Mouse (Mus musculus): ENCODE results near the gene Olfr875. TPM values are rescaled to one million over a fixed set of nuclear protein-coding genes. Genes with fewer than 3 reads are reported as not detected.
"Not testable (repeated sequence)": the region's sequence is repeated elsewhere in the genome, so short reads cannot be mapped to it uniquely, and the experiment has no call there.

Olfr875 gene
- polyA plus RNA-seq, 1 experiment from 2014 or later, result not detected

DNA sequence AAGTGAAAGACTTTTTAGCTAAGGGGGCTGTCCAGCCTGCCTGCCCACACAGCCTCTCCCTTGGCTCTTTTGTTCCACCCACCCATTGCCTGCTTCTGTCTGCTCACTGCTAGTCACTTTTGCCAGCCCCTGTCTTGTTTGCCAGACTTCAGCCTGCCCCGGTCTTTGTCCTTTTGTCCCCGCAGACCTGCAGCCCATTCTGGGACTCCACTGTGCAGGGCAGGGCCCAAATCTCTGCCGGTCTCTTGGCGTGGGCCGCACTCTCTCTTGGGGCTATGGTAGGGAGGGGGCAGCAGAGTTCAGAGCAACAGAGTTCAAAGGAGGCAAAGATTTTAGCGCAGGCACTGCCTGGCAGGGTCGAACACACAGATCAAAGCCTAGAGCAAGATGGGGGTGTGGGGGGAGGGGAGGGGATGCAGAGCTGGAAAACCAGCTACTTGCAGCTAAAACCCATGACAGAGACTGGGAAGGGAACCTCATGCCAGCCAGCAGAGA, 11.2 kb downstream of the Olfr875 start:
- H3K9me3 ChIP-seq (replicated peaks; ENCODE audit: control insufficient read depth, low read length), result no peaks in the 10 kb centered on the region
- H3K9ac ChIP-seq (ENCODE audit: low read length), result peak overlapping the region; percentile 59
- H3K4me2 ChIP-seq (ENCODE audit: low read depth, low read length), result peak overlapping the region; percentile 56
- H3K4me3 ChIP-seq (ENCODE audit: low read length), result peak overlapping the region; percentile 30
- no peaks in the 10 kb centered on the region for H3K36me3 ChIP-seq (ENCODE audit: control insufficient read depth, insufficient read depth)
- H3K27me3 ChIP-seq (ENCODE audit: control insufficient read depth, insufficient read depth, low read length), result no peaks in the 10 kb centered on the region
- no peak overlapping the region for H3K27ac ChIP-seq (ENCODE audit: low read length)
- 5% methylated on average over 7 of the region's 7 CpGs for WGBS
- H3K4me1 ChIP-seq (ENCODE audit: control insufficient read depth, insufficient read depth, low read length), result peaks cover 5% of the 10 kb centered on the region
- ATAC-seq (replicated peaks; ENCODE audit: extremely low read depth, insufficient read depth, low FRiP score), result 0 out of 2 replicates have a peak, but pooled peaks have one; percentile 63

DNA sequence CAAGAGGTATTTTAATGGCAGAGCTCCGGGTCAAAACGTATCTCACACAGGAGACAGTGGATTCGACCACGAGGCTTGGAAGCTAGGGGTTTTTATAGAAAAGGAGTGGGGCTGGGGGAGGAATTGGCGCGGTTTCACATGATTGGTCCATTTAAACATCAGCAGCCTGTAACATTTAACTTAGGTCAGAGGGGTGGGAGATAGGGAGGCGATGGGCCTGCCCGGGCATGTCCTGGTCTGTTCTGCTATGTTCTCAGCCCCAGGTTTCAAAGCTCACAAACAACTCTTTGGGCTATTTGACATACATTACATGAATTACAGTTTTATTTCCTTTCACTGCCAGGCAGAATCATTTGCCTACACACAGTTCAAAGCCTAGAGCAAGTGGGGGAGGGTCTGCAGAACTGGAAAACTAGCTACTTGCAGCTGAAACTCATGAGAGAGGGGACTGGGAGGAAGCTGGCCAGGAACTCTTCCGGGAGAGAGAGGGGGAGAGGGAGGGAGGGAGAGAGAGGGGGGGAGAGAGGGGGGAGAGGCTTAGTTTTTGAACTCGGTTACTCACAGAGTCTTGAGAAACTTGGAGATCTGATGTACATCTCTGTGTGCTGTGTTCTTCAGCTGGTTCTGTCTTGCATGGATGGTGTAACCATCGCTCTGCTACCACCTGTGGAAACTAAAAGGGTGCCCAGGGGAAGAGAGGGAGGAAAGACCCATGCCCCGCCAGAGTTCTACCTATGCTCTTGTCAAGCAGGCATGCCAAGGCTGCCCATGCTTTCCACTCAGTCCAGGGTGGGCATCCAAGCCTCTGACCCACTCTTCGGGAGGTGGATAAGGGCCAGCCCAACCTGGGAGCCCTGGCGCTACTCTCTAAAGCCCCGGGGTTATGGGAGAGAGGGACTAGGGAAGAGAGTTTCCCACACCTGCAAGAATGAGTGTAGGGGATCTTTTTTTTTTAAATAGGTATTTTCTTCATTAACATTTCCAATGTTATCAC, 12.0 kb downstream of the Olfr875 start:
- ATAC-seq (replicated peaks; ENCODE audit: extremely low read depth, insufficient read depth, low FRiP score); H3K4me3 ChIP-seq (ENCODE audit: low read length); H3K27me3 ChIP-seq (ENCODE audit: control insufficient read depth, insufficient read depth, low read length); H3K9ac ChIP-seq (ENCODE audit: low read length); H3K27ac ChIP-seq (ENCODE audit: low read length); H3K4me1 ChIP-seq (ENCODE audit: control insufficient read depth, insufficient read depth, low read length); H3K36me3 ChIP-seq (ENCODE audit: control insufficient read depth, insufficient read depth); H3K9me3 ChIP-seq (replicated peaks; ENCODE audit: control insufficient read depth, low read length): not testable (repeated sequence)
- 64% methylated on average over 11 of the region's 15 CpGs for WGBS
- peak overlapping the region; percentile 56 for H3K4me2 ChIP-seq (ENCODE audit: low read depth, low read length)

DNA sequence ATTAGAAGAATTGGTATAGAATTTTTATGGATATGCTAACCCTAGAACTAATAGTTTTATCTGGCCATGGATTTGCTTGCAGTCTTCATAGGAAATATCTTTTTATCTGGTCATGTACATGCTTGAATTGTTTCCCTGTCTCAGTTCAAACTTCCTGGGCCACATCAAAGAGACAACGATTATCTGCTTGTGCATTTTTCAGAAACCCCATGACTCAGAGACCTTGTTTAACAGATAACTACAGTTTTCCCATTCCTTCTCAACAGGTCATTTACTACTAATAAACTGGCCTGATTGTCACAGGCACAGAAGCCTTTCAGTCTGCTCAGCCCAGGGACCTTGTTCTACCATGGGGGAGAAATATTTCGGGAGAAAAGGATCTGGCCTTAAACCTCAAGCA, 14.8 kb downstream of the Olfr875 start:
- Histone ChIP-seq H3K4me1 (ENCODE audit: control insufficient read depth, insufficient read depth, low read length) (peaks cover 5% of the 10 kb centered on the region), H3K27me3 (ENCODE audit: control insufficient read depth, insufficient read depth, low read length) (no peaks in the 10 kb centered on the region), H3K36me3 (ENCODE audit: control insufficient read depth, insufficient read depth) (no peaks in the 10 kb centered on the region), H3K9ac (ENCODE audit: low read length) (no peak overlapping the region), H3K4me3 (ENCODE audit: low read length) (no peak overlapping the region), H3K9me3 (replicated peaks; ENCODE audit: control insufficient read depth, low read length) (no peaks in the 10 kb centered on the region), H3K27ac (ENCODE audit: low read length) (no peak overlapping the region), H3K4me2 (ENCODE audit: low read depth, low read length) (no peak overlapping the region)
- WGBS, result 36% methylated on average over 2 of the region's 2 CpGs
- ATAC-seq (replicated peaks; ENCODE audit: extremely low read depth, insufficient read depth, low FRiP score), result no peak

DNA sequence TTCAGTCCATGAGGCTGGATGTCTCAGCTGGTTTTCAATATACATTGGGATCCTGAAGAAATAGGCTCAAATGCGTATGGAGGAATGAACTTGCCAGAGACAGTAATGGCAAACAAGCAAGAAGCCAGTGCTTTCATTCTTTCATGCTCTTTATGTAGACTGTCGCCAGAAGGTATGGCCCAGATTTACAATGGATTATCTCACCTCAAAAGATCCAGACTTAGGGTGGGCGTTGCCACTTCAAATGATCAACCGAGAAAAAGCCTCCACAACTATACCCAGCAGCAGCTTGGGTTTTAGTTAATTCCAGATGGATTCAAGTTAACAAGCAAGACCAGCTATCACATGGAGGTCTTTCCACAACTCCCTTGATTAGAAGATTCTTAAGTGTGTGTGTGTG, 30.4 kb downstream of the Olfr875 start:
- H3K9ac ChIP-seq (ENCODE audit: low read length), result no peak overlapping the region
- no peak overlapping the region for H3K4me3 ChIP-seq (ENCODE audit: low read length)
- no peak overlapping the region for H3K27ac ChIP-seq (ENCODE audit: low read length)
- no peak for ATAC-seq (replicated peaks; ENCODE audit: extremely low read depth, insufficient read depth, low FRiP score)
- H3K36me3 ChIP-seq (ENCODE audit: control insufficient read depth, insufficient read depth), result no peaks in the 10 kb centered on the region
- H3K27me3 ChIP-seq (ENCODE audit: control insufficient read depth, insufficient read depth, low read length), result no peaks in the 10 kb centered on the region
- 75% methylated on average over 4 of the region's 4 CpGs for WGBS
- H3K4me1 ChIP-seq (ENCODE audit: control insufficient read depth, insufficient read depth, low read length), result no peaks in the 10 kb centered on the region
- no peak overlapping the region for H3K4me2 ChIP-seq (ENCODE audit: low read depth, low read length)
- H3K9me3 ChIP-seq (replicated peaks; ENCODE audit: control insufficient read depth, low read length), result no peaks in the 10 kb centered on the region

DNA sequence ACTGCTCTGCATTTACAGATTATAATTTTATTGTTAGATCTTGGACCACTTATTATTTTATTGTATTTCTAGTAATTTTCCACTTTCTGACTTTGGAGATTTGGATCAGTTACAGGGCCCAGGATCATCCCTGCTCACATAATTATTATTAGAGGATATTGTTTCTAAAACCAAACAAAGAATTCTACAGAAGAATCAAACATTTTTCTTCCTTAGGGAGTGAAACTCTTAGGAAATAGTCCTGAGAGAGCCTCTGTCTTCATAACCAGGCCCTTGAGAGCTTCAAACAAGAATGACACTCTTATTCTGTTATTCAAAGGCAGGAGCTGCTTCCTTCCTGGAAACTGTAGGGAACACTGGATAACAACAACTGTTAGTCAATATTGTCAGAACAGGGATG, 31.1 kb downstream of the Olfr875 start, which contains the start of gene Olfr876:
TSS of gene Olfr876 (plus strand) at position 301 of the 400 bp plus-strand sequence.
- Histone ChIP-seq H3K4me3 (ENCODE audit: low read length) (no peak within 1 kb of the TSS), H3K9me3 (replicated peaks; ENCODE audit: control insufficient read depth, low read length) (no peaks in the 10 kb centered on the region), H3K4me1 (ENCODE audit: control insufficient read depth, insufficient read depth, low read length) (no peaks in the 10 kb centered on the region), H3K27ac (ENCODE audit: low read length) (no peak within 1 kb of the TSS), H3K4me2 (ENCODE audit: low read depth, low read length) (no peak within 1 kb of the TSS), H3K27me3 (ENCODE audit: control insufficient read depth, insufficient read depth, low read length) (no peaks in the 10 kb centered on the region), H3K9ac (ENCODE audit: low read length) (no peak within 1 kb of the TSS), H3K36me3 (ENCODE audit: control insufficient read depth, insufficient read depth) (no peaks in the 10 kb centered on the region)
- no peak for ATAC-seq (replicated peaks; ENCODE audit: extremely low read depth, insufficient read depth, low FRiP score)

DNA sequence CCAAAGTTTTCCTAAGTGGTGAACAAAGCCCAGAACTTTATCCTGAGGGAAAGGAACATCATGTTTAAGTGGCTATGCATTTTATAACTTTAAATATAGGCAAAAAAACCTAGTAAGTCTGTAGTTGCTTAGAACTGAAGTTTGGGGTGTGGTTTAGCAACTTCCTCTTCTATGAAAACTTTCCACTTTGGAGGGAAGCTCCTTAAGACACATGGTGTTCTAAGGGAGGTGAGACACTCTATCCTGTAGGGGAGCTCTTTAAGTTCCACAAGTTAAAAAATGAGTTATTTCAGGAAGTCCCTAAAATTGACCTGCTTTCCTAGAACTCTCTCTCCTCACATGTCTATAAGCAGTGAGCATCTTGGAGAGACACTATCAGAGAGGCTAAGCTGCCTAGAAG, 35.6 kb downstream of the Olfr875 start:
- H3K27me3 ChIP-seq (ENCODE audit: control insufficient read depth, insufficient read depth, low read length), result no peaks in the 10 kb centered on the region
- H3K4me3 ChIP-seq (ENCODE audit: low read length), result no peak overlapping the region
- no peaks in the 10 kb centered on the region for H3K9me3 ChIP-seq (replicated peaks; ENCODE audit: control insufficient read depth, low read length)
- no peak overlapping the region for H3K27ac ChIP-seq (ENCODE audit: low read length)
- H3K4me2 ChIP-seq (ENCODE audit: low read depth, low read length), result no peak overlapping the region
- no peak overlapping the region for H3K9ac ChIP-seq (ENCODE audit: low read length)
- H3K4me1 ChIP-seq (ENCODE audit: control insufficient read depth, insufficient read depth, low read length), result peaks cover 7% of the 10 kb centered on the region
- ATAC-seq (replicated peaks; ENCODE audit: extremely low read depth, insufficient read depth, low FRiP score), result no peak
- H3K36me3 ChIP-seq (ENCODE audit: control insufficient read depth, insufficient read depth), result no peaks in the 10 kb centered on the region

DNA sequence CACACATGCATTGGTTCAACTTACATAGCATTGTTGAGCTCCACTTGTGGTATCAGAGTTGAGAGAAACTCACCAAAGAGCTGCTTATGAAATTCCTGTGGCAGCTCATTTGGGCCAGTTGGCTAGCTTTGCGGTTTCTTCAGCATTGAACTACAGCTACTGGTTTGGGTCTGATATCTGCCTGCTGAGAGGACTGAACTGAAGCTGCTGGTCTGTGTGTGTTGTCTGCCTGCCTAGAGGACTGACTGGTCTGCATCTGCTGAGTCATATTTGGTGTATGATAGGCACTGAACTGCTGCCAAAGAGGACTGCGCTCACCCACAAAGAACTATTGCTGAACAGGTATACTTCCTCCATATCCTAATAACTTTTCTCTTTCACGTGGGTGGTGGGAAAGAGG, 36.8 kb downstream of the Olfr875 start:
- 68% methylated on average over 3 of the region's 3 CpGs for WGBS
- Histone ChIP-seq H3K9me3 (replicated peaks; ENCODE audit: control insufficient read depth, low read length) (no peaks in the 10 kb centered on the region), H3K36me3 (ENCODE audit: control insufficient read depth, insufficient read depth) (no peaks in the 10 kb centered on the region), H3K27ac (ENCODE audit: low read length) (no peak overlapping the region), H3K27me3 (ENCODE audit: control insufficient read depth, insufficient read depth, low read length) (no peaks in the 10 kb centered on the region), H3K4me2 (ENCODE audit: low read depth, low read length) (no peak overlapping the region), H3K4me1 (ENCODE audit: control insufficient read depth, insufficient read depth, low read length) (peaks cover 7% of the 10 kb centered on the region), H3K4me3 (ENCODE audit: low read length) (no peak overlapping the region), H3K9ac (ENCODE audit: low read length) (no peak overlapping the region)
- no peak for ATAC-seq (replicated peaks; ENCODE audit: extremely low read depth, insufficient read depth, low FRiP score)

DNA sequence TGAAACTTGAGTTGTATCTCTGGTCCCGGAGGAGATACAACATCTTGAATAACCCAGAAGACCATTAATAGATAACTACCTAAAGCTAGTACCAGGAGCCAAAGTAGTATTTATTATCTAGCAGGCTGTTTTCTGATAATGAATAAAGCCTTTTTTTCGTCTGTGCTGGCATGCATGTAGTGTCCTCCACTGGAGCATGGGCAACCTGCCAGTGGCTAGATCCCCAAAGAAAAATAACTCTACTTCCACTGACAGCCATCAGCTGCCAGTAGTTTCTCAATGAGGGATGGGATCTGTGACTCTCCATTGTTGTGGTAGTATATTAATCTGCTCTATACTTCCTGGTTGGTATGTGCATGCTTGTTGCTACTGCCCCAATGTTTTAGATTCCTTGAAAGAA, 37.3 kb downstream of the Olfr875 start:
- WGBS, result 26% methylated on average over 2 of the region's 2 CpGs

DNA sequence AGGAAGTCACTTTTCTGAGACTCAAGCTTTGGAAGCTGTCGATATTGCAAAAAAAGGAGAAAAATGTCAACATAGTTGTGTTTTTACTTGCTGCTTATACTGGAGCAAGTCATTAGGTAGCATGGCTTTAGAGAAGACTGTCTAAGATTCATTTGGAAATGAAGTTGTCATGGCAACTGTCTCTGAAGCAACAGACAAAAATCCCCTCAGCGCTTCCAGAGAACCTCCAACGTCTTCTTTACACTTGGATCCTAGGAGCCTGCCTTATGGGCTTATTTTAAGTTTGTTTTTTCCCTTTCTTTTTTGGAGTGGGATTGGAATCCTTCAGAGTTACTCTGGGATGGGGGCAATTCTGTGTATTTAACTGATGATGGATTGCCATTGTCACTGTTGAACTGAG, 43.0 kb downstream of the Olfr875 start:
- no peak overlapping the region for H3K27ac ChIP-seq (ENCODE audit: low read length)
- 87% methylated on average over 3 of the region's 3 CpGs for WGBS
- no peaks in the 10 kb centered on the region for H3K9me3 ChIP-seq (replicated peaks; ENCODE audit: control insufficient read depth, low read length)
- no peaks in the 10 kb centered on the region for H3K36me3 ChIP-seq (ENCODE audit: control insufficient read depth, insufficient read depth)
- H3K4me3 ChIP-seq (ENCODE audit: low read length), result no peak overlapping the region
- no peak overlapping the region for H3K9ac ChIP-seq (ENCODE audit: low read length)
- no peak for ATAC-seq (replicated peaks; ENCODE audit: extremely low read depth, insufficient read depth, low FRiP score)
- H3K4me1 ChIP-seq (ENCODE audit: control insufficient read depth, insufficient read depth, low read length), result no peaks in the 10 kb centered on the region
- no peaks in the 10 kb centered on the region for H3K27me3 ChIP-seq (ENCODE audit: control insufficient read depth, insufficient read depth, low read length)
- H3K4me2 ChIP-seq (ENCODE audit: low read depth, low read length), result no peak overlapping the region

More for the DNA sequence above, 37.3 kb downstream of the Olfr875 start:
- no peaks in the 10 kb centered on the region for H3K9me3 ChIP-seq (replicated peaks; ENCODE audit: control insufficient read depth, low read length)
- no peak overlapping the region for H3K4me2 ChIP-seq (ENCODE audit: low read depth, low read length)
- H3K4me3 ChIP-seq (ENCODE audit: low read length), result no peak overlapping the region
- no peak for ATAC-seq (replicated peaks; ENCODE audit: extremely low read depth, insufficient read depth, low FRiP score)
- no peak overlapping the region for H3K9ac ChIP-seq (ENCODE audit: low read length)
- H3K36me3 ChIP-seq (ENCODE audit: control insufficient read depth, insufficient read depth), result no peaks in the 10 kb centered on the region
- H3K27me3 ChIP-seq (ENCODE audit: control insufficient read depth, insufficient read depth, low read length), result no peaks in the 10 kb centered on the region
- H3K4me1 ChIP-seq (ENCODE audit: control insufficient read depth, insufficient read depth, low read length), result peaks cover 7% of the 10 kb centered on the region
- H3K27ac ChIP-seq (ENCODE audit: low read length), result no peak overlapping the region

Data from heart, embryonic 16.5 days (tissue).